Mouse (Mus musculus): ENCODE data around the gene Phpt1. TPM values are rescaled to one million over a fixed set of nuclear protein-coding genes. Genes with fewer than 3 reads are reported as not detected.

Phpt1 gene
- polyA plus RNA-seq (2012; rRNA removed): 154 and 192 TPM in 2 replicates

DNA sequence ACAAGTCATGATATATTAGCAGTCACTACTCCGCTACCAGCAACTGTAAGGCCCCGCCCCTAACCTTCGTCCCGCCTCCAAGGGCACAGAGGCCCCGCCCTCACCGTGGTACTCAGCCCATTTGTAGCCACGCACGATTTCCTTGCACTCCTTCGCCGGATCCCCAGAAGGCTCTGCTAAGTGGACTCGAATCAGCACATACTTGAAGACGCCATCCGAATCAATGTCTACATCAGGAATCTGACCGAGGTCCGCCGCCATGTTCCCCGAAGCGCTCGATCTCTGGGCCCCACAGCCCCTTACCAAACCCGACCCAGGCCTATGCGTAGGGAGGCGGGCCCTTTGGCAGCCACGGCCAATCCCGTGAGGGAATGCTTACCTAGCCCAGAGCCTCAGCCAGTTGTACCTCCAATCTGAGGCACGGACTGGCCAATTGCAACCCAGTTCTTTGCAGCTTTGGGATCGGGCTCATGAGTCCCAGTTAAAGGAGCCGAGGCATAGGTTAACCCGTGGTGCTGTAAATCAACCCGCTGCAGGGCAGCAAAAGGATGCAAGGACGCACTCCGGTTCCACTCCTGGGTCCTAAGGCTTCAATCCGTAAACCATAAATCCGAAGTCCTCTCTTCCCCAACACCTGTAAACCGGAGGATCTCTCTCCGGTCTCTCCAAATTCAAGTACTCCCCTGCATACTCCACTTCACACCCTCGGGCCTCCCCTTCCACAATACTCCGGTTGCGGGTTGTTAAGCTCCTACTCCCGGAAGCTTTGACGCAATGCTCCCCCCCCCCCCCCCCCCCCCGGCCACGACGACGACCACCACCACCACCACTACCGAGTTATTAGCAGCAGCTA, at the start of gene Phpt1, which contains the start of gene Mamdc4:
TSS of gene Phpt1 (minus strand) at position 646 of the 853 bp plus-strand sequence.
TSS of gene Mamdc4 (minus strand) at position 267 of the 853 bp plus-strand sequence.

DNA sequence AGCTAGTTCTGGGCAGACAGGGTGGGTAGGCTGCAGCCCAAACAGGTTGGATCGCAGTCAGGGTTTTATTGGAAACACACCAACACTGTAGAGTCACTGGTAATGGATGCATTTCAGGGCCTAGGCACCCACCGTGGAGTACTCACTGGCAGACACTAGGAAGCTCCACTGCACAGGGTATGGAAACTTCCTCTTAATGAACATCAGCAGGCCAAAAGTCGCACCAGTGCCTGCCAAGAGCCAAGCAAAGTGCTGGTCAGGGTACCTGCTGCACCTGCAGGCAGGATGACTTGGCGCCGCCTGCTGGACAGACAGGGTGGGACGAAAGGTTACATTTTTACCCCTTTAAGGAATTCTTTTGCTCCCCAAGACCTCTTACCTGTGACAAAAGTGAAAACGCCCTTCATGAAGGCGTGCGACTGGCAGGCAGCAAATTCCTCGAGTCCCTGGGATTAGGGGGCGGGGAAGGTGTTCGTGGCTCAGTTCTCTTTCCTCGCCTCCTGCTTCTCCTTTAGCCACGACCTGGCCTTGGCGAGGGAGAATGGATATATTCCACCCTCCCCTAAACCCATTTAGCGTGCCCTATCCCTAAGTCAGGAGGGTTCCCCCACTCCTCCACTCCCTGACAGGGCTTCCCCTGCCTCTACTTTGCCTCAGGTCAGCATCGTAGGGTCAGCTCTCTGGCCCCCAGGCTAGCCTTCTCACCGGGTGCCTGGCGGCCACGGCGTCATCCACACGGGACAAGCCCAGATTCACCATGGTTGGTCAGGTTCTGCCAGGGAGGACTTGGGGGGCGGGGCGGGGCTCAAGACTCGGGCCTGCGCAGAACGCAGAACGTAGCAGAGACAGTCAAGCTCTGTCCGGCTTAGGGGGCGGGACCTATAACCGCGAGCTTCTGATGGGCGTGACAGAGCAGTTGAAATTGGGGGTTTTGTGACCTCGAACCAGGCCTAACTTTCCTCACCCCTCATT, 46.5 kb upstream of the Phpt1 start, which contains the start of gene Tmem141:
TSS of gene Tmem141 (minus strand) at position 777 of the 972 bp plus-strand sequence.

DNA sequence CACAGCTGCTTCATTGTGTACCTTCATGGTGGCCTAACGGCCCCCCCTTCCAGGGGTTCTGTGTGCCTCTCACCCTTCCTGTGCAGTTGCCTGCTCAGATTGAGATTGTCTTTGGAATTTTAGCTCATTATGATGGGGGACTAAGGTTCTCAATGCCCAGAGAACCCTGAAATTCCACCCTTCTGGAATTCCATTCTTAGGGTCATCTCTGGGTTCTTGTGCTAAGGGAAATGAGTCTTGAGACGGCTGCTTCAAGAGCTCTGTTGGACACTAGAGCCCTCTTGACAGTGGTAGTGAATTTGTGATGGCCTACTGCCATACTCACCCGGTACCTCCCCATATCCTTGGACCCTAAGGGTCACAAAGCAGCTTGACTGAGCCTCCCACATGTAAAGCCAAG, 42.6 kb upstream of the Phpt1 start, which contains the start of gene Ccdc183:
TSS of gene Ccdc183 (minus strand) at position 101 of the 400 bp plus-strand sequence.

DNA sequence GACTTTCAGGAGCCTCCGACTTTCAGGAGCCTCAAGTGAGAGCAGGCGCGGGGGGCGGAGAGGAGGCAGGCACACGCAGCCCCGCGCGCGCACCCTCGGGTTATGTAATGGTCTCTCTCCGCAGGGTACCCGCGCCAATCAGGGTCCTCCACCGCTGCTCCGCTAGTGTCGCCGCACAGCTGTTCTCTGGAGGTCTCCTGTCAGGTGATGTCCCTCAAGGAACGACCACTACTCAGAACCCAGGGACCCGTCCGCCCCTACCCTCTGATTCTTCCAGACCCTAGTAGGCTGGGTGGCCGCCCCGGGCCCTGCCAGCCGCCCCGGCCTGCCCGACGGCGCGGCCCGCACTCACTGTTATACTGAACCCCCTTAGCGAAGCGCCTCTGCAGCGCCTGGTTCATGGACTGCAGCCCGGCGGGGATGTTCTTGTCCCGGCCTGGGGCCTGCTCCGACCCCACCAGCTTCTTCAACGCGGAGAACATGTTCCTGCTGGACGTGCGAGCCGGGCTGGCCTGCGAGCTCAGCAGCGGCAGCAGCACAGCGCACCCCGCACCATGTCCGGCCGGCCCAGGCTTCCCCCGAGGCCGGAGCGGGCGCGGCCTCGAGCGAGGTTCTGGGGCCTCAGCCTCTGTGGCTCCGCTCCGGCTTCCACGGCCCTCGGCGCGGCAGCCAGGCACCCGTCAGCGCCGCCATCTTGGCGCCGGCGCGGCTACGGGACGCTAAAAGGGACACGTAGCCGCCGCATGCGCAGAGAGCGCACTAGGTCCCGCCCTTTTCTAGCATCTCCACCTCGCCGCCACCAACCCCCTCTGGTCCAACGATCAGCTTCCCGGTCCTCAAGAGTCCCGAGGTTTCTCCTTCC, 33.0 kb upstream of the Phpt1 start, which contains the start of gene Rabl6:
TSS of gene Rabl6 (minus strand) at position 761 of the 862 bp plus-strand sequence.

DNA sequence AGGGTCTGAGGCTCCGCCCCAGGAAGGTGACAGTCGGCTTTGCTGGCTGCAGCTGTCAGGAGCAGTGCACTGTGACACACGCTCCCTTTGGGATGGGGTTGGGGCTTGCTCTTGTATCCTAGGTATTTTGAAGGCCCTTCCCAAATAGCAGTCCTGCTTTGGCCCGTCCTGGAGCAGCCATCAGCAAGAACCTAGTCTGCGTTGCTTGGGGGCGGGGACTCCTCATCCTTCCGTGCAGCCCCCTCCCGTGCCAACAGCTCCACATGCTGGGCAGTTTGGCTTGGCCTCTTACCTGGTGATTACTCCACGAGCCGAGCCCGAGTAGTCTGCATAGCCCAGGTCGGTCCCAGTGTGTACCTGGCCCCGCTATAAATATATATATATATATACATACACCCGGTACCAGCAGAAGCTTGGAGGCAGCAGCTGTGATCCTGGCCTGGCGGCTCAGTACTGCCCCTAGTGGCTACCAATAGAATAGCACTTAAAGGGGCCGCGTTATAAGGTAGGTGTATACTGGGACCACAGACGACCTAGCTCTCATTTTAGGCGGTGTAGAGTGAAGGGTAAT, 6.4 kb upstream of the Phpt1 start, which contains the start of gene Ajm1:
TSS of gene Ajm1 (minus strand) at position 464 of the 571 bp plus-strand sequence.

DNA sequence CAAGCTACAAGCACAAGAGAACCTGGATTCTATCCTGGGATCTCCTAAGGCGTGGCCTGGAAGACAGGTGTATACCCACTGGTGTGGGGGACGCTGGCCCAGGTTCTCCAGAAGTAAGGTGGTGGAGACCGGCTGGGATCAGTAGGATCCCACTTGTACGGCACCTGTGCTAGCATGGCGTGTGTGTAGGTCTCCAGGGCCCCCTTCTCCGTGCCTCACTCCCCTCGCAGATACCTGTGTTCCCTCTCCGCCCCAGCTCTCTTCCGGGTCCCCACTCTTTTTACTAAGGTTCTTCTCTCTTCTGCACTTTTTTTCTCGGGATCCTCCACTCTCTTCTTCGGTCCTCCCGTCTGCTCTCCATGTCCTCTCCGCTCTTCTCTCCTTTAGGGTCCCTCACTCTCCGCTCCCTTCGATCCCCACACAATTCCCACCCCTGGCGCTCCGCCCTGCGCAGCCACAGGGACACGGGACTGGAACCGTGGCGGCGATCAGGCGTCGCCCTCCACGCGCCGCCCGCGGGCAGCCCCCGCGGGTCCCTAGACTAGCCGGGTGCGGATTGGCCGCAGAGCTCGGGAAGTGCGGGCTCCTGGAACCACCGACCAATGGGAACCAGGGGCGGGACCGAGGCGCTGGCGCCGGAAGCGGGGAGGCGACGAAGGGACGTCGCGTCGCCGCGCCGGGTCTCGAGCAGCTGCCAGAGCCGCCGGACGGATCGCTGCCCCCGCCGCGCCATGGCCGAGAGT, 17.6 kb downstream of the Phpt1 start, which contains the start of gene Edf1:
TSS of gene Edf1 (plus strand) at position 627 of the 743 bp plus-strand sequence.

DNA sequence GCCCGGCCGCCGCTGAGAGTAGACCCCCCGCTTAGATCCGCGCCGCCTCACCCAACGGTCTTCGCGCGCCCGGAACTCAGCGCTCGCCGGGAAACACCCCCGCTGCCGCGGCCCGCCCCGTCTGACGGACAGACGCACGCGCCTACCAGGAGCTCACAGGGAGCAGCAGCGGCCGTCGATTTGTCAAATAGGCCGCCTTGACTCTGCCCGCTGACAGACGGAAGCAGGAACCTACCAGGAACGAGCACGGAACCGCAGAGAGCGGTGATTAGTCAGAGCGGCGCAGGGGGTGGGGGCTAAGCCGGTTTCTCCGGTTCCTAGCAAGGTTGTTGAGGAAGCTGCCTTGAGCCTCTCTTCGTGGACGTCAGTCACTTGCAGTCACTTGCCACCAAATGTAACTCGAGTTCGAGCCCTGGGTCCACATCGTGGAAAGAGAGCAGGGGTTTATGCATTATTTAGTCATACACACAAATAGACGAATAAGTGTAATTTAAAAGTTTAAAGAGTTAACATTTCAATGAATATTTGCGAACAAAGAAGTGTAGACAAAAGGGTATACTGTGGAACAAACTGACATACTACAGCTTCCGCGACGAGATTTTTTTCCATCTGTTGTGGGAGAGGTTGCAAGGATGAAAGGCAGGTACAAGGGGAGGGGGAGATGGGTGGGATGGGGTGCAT, 28.1 kb downstream of the Phpt1 start, which contains the start of gene Traf2:
TSS of gene Traf2 (minus strand) at position 130 of the 681 bp plus-strand sequence.

Other genes with a start within 250 kb of the Phpt1 start
- gene Man1b1, start 242.9 kb downstream of the Phpt1 start, polyA plus RNA-seq (2012; rRNA removed): 29.2 and 34.9 TPM in 2 replicates
- 22.1 and 29.3 TPM in 2 replicates for gene Dpp7, start 218.9 kb downstream of the Phpt1 start, polyA plus RNA-seq (2012; rRNA removed)
- 2.9 and 5.3 TPM in 2 replicates for gene Uap1l1, start 209.5 kb downstream of the Phpt1 start, polyA plus RNA-seq (2012; rRNA removed)
- gene Sapcd2, start 202.9 kb downstream of the Phpt1 start, polyA plus RNA-seq (2012; rRNA removed): 64.9 and 72.9 TPM in 2 replicates
- 0.11 and 0.17 TPM in 2 replicates for gene Entpd2, start 179.3 kb downstream of the Phpt1 start, polyA plus RNA-seq (2012; rRNA removed)
- 146 and 170 TPM in 2 replicates for gene Npdc1, start 175.9 kb downstream of the Phpt1 start, polyA plus RNA-seq (2012; rRNA removed)
- 0.06 and 0.31 TPM in 2 replicates for gene Fut7, start 152.0 kb downstream of the Phpt1 start, polyA plus RNA-seq (2012; rRNA removed)
- 15.7 and 15.9 TPM in 2 replicates for gene Abca2, start 146.5 kb downstream of the Phpt1 start, polyA plus RNA-seq (2012; rRNA removed)
- 0.16 and 0.36 TPM in 2 replicates for gene Clic3, start 118.4 kb downstream of the Phpt1 start, polyA plus RNA-seq (2012; rRNA removed)
- 23.7 and 35.7 TPM in 2 replicates for gene Paxx, start 114.1 kb downstream of the Phpt1 start, polyA plus RNA-seq (2012; rRNA removed)
- 0.34 and 0.41 TPM in 2 replicates for gene Ptgds, start 105.2 kb downstream of the Phpt1 start, polyA plus RNA-seq (2012; rRNA removed)
- gene Lcn12, start 81.3 kb downstream of the Phpt1 start, polyA plus RNA-seq (2012; rRNA removed): not detected in 2 replicates
- gene Fbxw5, start 74.5 kb downstream of the Phpt1 start, polyA plus RNA-seq (2012; rRNA removed): 27.8 and 30.7 TPM in 2 replicates
- gene C8g, start 73.5 kb downstream of the Phpt1 start, polyA plus RNA-seq (2012; rRNA removed): 3.8 and 4.0 TPM in 2 replicates
- gene Traf2, start 28.3 kb downstream of the Phpt1 start, polyA plus RNA-seq (2012; rRNA removed): 16.0 and 18.2 TPM in 2 replicates
- gene Edf1, start 17.4 kb downstream of the Phpt1 start, polyA plus RNA-seq (2012; rRNA removed): 165 and 237 TPM in 2 replicates
- gene Mamdc4, start 379 bp downstream of the Phpt1 start, polyA plus RNA-seq (2012; rRNA removed): 8.2 and 8.8 TPM in 2 replicates
- gene Ajm1, start 6.5 kb upstream of the Phpt1 start, polyA plus RNA-seq (2012; rRNA removed): 1.2 and 1.4 TPM in 2 replicates
- gene Rabl6, start 33.3 kb upstream of the Phpt1 start, polyA plus RNA-seq (2012; rRNA removed): 88.7 and 111 TPM in 2 replicates
- not detected in 2 replicates for gene Ccdc183, start 42.5 kb upstream of the Phpt1 start, polyA plus RNA-seq (2012; rRNA removed)
- 9.4 and 18.8 TPM in 2 replicates for gene Tmem141, start 46.8 kb upstream of the Phpt1 start, polyA plus RNA-seq (2012; rRNA removed)
- 1.5 and 3.7 TPM in 2 replicates for gene Fcna, start 52.8 kb upstream of the Phpt1 start, polyA plus RNA-seq (2012; rRNA removed)
- gene Lcn8, start 77.9 kb upstream of the Phpt1 start, polyA plus RNA-seq (2012; rRNA removed): not detected in 2 replicates
- not detected in 2 replicates for gene Lcn5, start 82.7 kb upstream of the Phpt1 start, polyA plus RNA-seq (2012; rRNA removed)
- gene Lcn6, start 101.6 kb upstream of the Phpt1 start, polyA plus RNA-seq (2012; rRNA removed): not detected in 2 replicates
- gene Lcn10, start 107.5 kb upstream of the Phpt1 start, polyA plus RNA-seq (2012; rRNA removed): not detected in 2 replicates
- not detected in 2 replicates for gene Obp2a, start 124.8 kb upstream of the Phpt1 start, polyA plus RNA-seq (2012; rRNA removed)
- 37.1 and 43.2 TPM in 2 replicates for gene Bmyc, start 131.5 kb upstream of the Phpt1 start, polyA plus RNA-seq (2012; rRNA removed)
- gene Obp2b, start 161.8 kb upstream of the Phpt1 start, polyA plus RNA-seq (2012; rRNA removed): not detected in 2 replicates
- gene Lcn3, start 190.3 kb upstream of the Phpt1 start, polyA plus RNA-seq (2012; rRNA removed): not detected in 2 replicates
- gene Lcn11, start 201.8 kb upstream of the Phpt1 start, polyA plus RNA-seq (2012; rRNA removed): not detected in 2 replicates
- gene Gm13539, start 207.0 kb upstream of the Phpt1 start, polyA plus RNA-seq (2012; rRNA removed): not detected in 2 replicates
- gene Glt6d1, start 240.6 kb upstream of the Phpt1 start, polyA plus RNA-seq (2012; rRNA removed): not detected in 2 replicates
- gene Lcn9, start 247.9 kb upstream of the Phpt1 start, polyA plus RNA-seq (2012; rRNA removed): not detected in 2 replicates

Data from central nervous system, embryonic 11.5 days (tissue).